Mouse (Mus musculus) neural tube, embryonic 11.5 days (tissue): ENCODE data around the gene Agpat4. TPM values are rescaled to one million over a fixed set of nuclear protein-coding genes. Genes with fewer than 3 reads are reported as not detected.

Experiments
- ATAC-seq: fragments of 200-750 bp; cut with Nextera tagmentation; 2 replicates; pipeline ENCODE4 v1.8.0; 2017; ENCODE audit warnings: moderate number of reproducible peaks, mild to moderate bottlenecking, moderate TSS enrichment, moderate library complexity; ENCODE audit not compliant: insufficient read depth, low FRiP score, low TSS enrichment
- DNase-seq: peaks from one replicate; pipeline ENCODE4 v3.0.0-alpha.2; 2015; ENCODE audit warnings: low spot score
- H3K27ac ChIP-seq: fragments of 300-500 bp; sonication (generic); 2 replicates; pipeline ENCODE4 v1.5.1; 2014; ENCODE audit warnings: low read depth, mild to moderate bottlenecking, low read length
- H3K27me3 ChIP-seq: fragments of 300-500 bp; sonication (generic); 2 replicates; pipeline ENCODE4 v1.6.1; 2014; ENCODE audit warnings: mild to moderate bottlenecking, low read length, mixed read lengths; ENCODE audit not compliant: control insufficient read depth, insufficient read depth
- H3K36me3 ChIP-seq: fragments of 300-500 bp; sonication (generic); 2 replicates; pipeline ENCODE4 v1.6.1; 2014; ENCODE audit warnings: mild to moderate bottlenecking, low read length, moderate library complexity, mixed read lengths; ENCODE audit not compliant: control insufficient read depth, insufficient read depth
- H3K4me1 ChIP-seq: fragments of 300-500 bp; sonication (generic); 2 replicates; pipeline ENCODE4 v1.6.1; 2014; ENCODE audit warnings: low read length, mixed read lengths; ENCODE audit not compliant: control insufficient read depth, insufficient read depth
- H3K4me2 ChIP-seq: fragments of 300-500 bp; sonication (generic); 2 replicates; pipeline ENCODE4 v1.6.1; 2014; ENCODE audit warnings: low read depth, mild to moderate bottlenecking, moderate library complexity
- H3K4me3 ChIP-seq: fragments of 300-500 bp; sonication (generic); 2 replicates; pipeline ENCODE4 v1.5.1; 2014; ENCODE audit warnings: low read depth, low read length
- H3K9ac ChIP-seq: fragments of 300-500 bp; sonication (generic); 2 replicates; pipeline ENCODE4 v1.6.1; 2014; ENCODE audit warnings: mild to moderate bottlenecking, low read length
- H3K9me3 ChIP-seq: fragments of 300-500 bp; sonication (generic); 2 replicates; pipeline ENCODE4 v1.6.1; 2016; ENCODE audit warnings: low read length; ENCODE audit not compliant: control insufficient read depth
- WGBS: fragments of 180-500 bp; shearing (Covaris S2); extraction: QIAGEN DNeasy Blood & Tissue Kit; methylation state at CpG from one replicate; pipeline ENCODE4 v1.1.7; 2014; 5-methylcytosine and 5-hydroxymethylcytosine counted together
- polyA plus RNA-seq: library from polyadenylated mRNA; unstranded; fragments of >200 nt; fragmentation: Nextera tagmentation; extraction: Ambion mirVana; gene quantifications from 2 replicates; pipeline ENCODE4 v1.2.1, GENCODE M21; 2014

Agpat4 gene
- polyA plus RNA-seq, 1 experiment from 2014 or later, result 26.0 TPM

DNA sequence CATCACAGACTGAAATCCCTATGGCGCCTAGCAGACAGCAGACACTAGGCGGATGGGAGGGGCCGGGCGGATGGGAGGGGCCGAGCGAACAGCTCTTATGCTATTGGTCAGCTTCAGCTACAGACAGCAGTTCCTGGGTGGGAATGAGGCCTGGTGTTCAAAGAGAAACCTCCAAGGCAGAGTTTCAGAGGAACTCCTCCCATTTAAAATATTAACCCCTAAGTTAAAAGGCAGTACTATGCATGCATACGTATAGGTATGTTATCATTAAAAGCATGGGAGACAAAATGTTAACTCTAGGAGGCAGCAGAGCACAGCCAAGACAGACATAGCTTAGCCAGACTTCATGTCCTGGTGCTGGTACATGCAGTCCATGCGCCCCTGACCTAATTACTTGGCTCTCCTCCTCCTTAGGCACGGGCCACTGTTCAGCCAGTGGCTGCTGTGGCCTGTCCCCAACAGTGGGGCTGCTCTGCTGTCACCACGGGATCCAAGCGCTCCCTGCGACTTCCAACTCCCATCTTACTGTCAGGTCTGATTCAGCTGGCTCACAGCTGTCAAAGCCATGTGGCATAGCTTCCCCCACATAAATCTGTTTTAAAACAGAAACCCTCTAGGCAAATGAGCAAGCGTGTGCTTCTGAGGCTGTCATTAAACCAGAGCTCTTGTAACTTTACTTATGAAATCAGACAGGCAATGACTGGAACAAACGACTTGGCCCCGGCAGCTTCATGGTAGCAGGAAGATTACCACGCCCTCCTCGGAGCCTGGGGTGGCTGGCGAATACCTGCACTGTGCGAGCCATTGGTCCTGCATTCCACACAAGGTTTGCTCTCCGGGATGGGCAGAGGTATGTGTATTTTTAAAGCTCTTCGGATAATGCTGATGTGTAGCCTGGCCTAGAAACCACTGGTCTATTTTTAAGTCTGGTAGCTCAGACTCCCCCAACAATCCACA is 147.7 kb downstream of the Agpat4 start:
- Histone ChIP-seq H3K4me2 (no peak overlapping the region), H3K27me3 (no peaks in the 10 kb centered on the region), H3K4me1 (peaks cover 2% of the 10 kb centered on the region), H3K27ac (0 out of 2 replicates have a peak overlapping the region, but pooled peaks have one; percentile 27), H3K9ac (peak overlapping the region; percentile 18), H3K9me3 (no peaks in the 10 kb centered on the region), H3K4me3 (no peak overlapping the region), H3K36me3 (peaks cover 7% of the 10 kb centered on the region)
- ATAC-seq, result peak; percentile 73
- DNase-seq, result peak; percentile 43
- WGBS, result 62% methylated on average over 21 of the region's 21 CpGs

DNA sequence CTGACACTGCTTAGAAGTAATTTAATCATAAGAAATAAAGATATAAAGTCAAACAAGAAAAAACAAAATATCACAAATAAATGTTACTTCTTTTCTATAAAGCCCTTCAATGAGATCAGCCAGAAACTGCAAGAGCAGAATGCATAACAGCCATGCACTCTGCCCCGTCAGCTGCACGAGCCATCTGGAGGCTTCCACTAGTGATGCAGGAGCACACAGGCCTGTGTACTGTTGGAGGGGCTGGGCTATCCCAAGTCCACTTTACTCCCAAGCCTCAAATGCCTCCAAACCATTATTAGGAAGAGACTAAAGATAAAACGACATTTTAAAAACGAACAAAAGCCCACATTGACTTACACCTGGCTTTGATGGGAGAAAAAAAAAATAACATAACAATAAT is 149.6 kb downstream of the Agpat4 start:
- H3K4me2 ChIP-seq, result no peak overlapping the region
- H3K27ac ChIP-seq, result no peak overlapping the region
- H3K9ac ChIP-seq, result no peak overlapping the region
- no peak for ATAC-seq
- no peak for DNase-seq
- 82% methylated on average over 4 of the region's 4 CpGs for WGBS
- no peaks in the 10 kb centered on the region for H3K9me3 ChIP-seq
- H3K36me3 ChIP-seq, result peaks cover 13% of the 10 kb centered on the region
- peaks cover 2% of the 10 kb centered on the region for H3K4me1 ChIP-seq
- no peaks in the 10 kb centered on the region for H3K27me3 ChIP-seq
- H3K4me3 ChIP-seq, result no peak overlapping the region

DNA sequence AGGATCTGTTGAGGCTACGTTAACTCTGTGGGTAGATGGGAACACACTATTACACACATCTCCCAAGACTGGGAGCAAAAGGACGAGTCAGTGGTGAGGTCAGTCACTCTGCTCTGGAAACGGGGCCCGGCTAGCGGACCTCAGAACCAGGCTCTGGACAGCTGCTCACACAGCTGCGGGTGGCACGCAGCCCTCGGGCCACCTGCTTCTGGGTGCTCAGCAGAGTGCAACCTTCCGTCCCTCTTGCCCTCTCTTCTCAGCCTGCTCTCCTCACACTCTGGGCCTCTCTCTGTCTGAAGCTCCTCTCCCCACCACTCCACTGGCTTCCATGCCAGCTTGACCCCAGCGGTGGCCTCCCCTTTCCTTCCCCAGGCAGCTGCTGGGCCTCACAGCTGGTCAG is 150.0 kb downstream of the Agpat4 start:
- Histone ChIP-seq H3K4me1 (peaks cover 2% of the 10 kb centered on the region), H3K27me3 (no peaks in the 10 kb centered on the region), H3K9ac (no peak overlapping the region), H3K27ac (0 out of 2 replicates have a peak overlapping the region, but pooled peaks have one; percentile 8), H3K36me3 (peaks cover 13% of the 10 kb centered on the region), H3K4me2 (no peak overlapping the region), H3K9me3 (no peaks in the 10 kb centered on the region), H3K4me3 (no peak overlapping the region)
- WGBS, result 86% methylated on average over 10 of the region's 10 CpGs
- DNase-seq (no peak), ATAC-seq (no peak)

Other genes with a start within 250 kb of the Agpat4 start
- 38.4 and 45.0 TPM in 2 replicates for gene Map3k4, start 200.1 kb downstream of the Agpat4 start, polyA plus RNA-seq